Mouse (Mus musculus): ENCODE measurements around the gene Cox14. TPM values are rescaled to one million over a fixed set of nuclear protein-coding genes. Genes with fewer than 3 reads are reported as not detected.

Cox14 gene
- polyA plus RNA-seq, 1 experiment from 2014 or later: 241 TPM

GRCm38 (mm10) chr15:99729056-99729783, 3.8 kb downstream of the Cox14 start:
- Histone ChIP-seq H3K4me1 (ENCODE audit: control insufficient read depth, insufficient read depth, low read length) (peaks cover 10% of the 10 kb centered on the region), H3K9ac (ENCODE audit: low read length) (no peak overlapping the region), H3K4me2 (ENCODE audit: low read depth, low read length) (no peak overlapping the region), H3K27me3 (ENCODE audit: control insufficient read depth, insufficient read depth, low read length) (no peaks in the 10 kb centered on the region), H3K9me3 (replicated peaks; ENCODE audit: control insufficient read depth, low read length) (peaks cover 6% of the 10 kb centered on the region), H3K36me3 (ENCODE audit: control insufficient read depth, insufficient read depth) (peaks cover 28% of the 10 kb centered on the region), H3K27ac (ENCODE audit: low read length) (no peak overlapping the region), H3K4me3 (ENCODE audit: low read length) (no peak overlapping the region)
- ATAC-seq (replicated peaks; ENCODE audit: extremely low read depth, insufficient read depth, low FRiP score): no peak
- WGBS: 98% methylated on average over 3 of the region's 4 CpGs

DNA sequence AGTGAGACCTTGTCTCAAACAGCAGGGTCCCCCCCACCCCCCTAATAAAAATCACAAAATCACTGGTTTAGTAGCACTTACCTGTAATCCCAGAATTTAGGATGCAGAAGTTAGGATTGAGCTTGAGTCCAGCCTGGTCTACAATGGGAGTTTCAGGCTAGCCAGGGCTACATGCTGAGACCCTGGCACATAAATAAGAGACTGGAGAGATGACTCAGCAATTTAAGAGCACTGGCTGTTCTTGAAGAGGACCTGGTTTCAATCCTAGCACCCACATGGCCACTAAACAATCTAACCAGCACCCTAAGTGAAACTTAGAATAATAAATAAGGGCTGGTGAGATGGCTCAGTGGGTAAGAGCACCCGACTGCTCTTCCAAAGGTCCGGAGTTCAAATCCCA, 5.7 kb downstream of the Cox14 start:
- peaks cover 38% of the 10 kb centered on the region for H3K36me3 ChIP-seq (ENCODE audit: control insufficient read depth, insufficient read depth)
- 92% methylated on average over 2 of the region's 2 CpGs for WGBS

DNA sequence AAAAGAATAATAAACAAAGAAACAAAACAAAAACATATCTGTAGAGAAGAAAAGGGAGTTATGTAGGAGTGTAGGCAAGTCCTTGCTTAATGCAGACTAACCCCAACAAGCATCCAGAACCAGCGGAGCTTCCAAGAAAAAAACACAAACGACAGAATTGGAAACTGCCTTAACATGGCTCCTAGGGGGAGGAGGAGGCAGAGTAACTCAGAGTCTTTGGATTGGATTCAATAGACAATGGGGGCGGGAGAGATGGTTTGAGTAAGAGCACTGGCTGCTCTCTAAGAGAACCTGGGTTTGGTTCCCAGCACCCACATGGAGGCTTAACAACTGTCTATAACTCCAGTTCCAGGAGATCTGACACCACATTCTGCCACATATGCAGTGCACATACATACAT, 6.3 kb downstream of the Cox14 start:
- Histone ChIP-seq H3K9ac (ENCODE audit: low read length) (no peak overlapping the region), H3K36me3 (ENCODE audit: control insufficient read depth, insufficient read depth) (peaks cover 39% of the 10 kb centered on the region)
- no peak for ATAC-seq (replicated peaks; ENCODE audit: extremely low read depth, insufficient read depth, low FRiP score)

More for the DNA sequence above, 5.7 kb downstream of the Cox14 start:
- no peak overlapping the region for H3K4me2 ChIP-seq (ENCODE audit: low read depth, low read length)
- H3K4me1 ChIP-seq (ENCODE audit: control insufficient read depth, insufficient read depth, low read length): peaks cover 5% of the 10 kb centered on the region
- H3K9me3 ChIP-seq (replicated peaks; ENCODE audit: control insufficient read depth, low read length): peaks cover 6% of the 10 kb centered on the region
- ATAC-seq (replicated peaks; ENCODE audit: extremely low read depth, insufficient read depth, low FRiP score): no peak
- no peak overlapping the region for H3K9ac ChIP-seq (ENCODE audit: low read length)
- no peak overlapping the region for H3K27ac ChIP-seq (ENCODE audit: low read length)
- no peak overlapping the region for H3K4me3 ChIP-seq (ENCODE audit: low read length)
- H3K27me3 ChIP-seq (ENCODE audit: control insufficient read depth, insufficient read depth, low read length): no peaks in the 10 kb centered on the region

DNA sequence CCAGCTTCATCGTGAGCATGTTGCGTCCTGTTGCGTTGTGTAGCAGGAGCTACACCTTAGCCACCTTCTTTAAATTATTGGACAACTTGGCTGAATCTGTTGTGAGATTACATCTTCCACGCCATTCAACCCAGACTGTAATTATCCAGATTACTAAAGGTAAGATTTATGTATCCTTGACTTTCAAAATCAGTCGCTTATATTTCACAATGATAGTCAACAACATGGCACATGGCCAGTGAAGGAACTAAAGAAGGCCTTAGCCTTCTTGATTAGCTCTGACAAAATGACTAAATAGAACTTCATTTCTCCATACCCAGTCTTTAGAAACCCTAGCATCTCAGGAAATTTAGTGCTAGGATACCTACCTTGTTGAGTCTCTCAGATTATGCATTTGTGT, 7.8 kb downstream of the Cox14 start:
- Histone ChIP-seq H3K4me1 (ENCODE audit: control insufficient read depth, insufficient read depth, low read length) (no peaks in the 10 kb centered on the region), H3K4me3 (ENCODE audit: low read length) (no peak overlapping the region), H3K9me3 (replicated peaks; ENCODE audit: control insufficient read depth, low read length) (peaks cover 6% of the 10 kb centered on the region), H3K9ac (ENCODE audit: low read length) (no peak overlapping the region), H3K27me3 (ENCODE audit: control insufficient read depth, insufficient read depth, low read length) (no peaks in the 10 kb centered on the region), H3K27ac (ENCODE audit: low read length) (no peak overlapping the region), H3K36me3 (ENCODE audit: control insufficient read depth, insufficient read depth) (peaks cover 38% of the 10 kb centered on the region), H3K4me2 (ENCODE audit: low read depth, low read length) (no peak overlapping the region)
- WGBS: 95% methylated on average over 5 of the region's 5 CpGs
- ATAC-seq (replicated peaks; ENCODE audit: extremely low read depth, insufficient read depth, low FRiP score): no peak

More for the DNA sequence above, 6.3 kb downstream of the Cox14 start:
- H3K27me3 ChIP-seq (ENCODE audit: control insufficient read depth, insufficient read depth, low read length): no peaks in the 10 kb centered on the region
- no peak overlapping the region for H3K4me2 ChIP-seq (ENCODE audit: low read depth, low read length)
- 90% methylated on average over 3 of the region's 3 CpGs for WGBS
- no peak overlapping the region for H3K4me3 ChIP-seq (ENCODE audit: low read length)
- H3K27ac ChIP-seq (ENCODE audit: low read length): no peak overlapping the region
- H3K9me3 ChIP-seq (replicated peaks; ENCODE audit: control insufficient read depth, low read length): peaks cover 6% of the 10 kb centered on the region
- peaks cover 1% of the 10 kb centered on the region for H3K4me1 ChIP-seq (ENCODE audit: control insufficient read depth, insufficient read depth, low read length)

DNA sequence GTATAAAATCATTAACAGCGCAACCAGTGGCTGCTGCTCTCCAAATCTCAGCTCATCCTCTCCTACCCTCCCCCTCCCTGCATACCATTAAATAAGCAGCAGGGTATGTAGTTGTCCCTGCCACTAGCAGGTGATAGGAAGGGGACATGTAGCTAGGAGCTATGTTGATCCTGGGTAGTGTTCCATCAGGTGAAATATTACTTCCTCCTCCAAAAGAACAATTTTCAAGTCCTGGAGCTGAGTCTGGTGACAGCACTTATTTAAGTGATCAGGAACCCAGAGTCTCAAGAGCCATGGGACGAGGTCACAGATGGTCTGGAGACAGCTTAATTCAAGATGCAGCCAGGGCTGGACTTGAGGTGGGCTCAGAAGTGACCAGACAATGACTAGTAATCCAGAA, 10.2 kb downstream of the Cox14 start:
- Histone ChIP-seq H3K27ac (ENCODE audit: low read length) (no peak overlapping the region), H3K36me3 (ENCODE audit: control insufficient read depth, insufficient read depth) (peaks cover 33% of the 10 kb centered on the region), H3K27me3 (ENCODE audit: control insufficient read depth, insufficient read depth, low read length) (no peaks in the 10 kb centered on the region), H3K4me3 (ENCODE audit: low read length) (no peak overlapping the region), H3K4me2 (ENCODE audit: low read depth, low read length) (no peak overlapping the region), H3K4me1 (ENCODE audit: control insufficient read depth, insufficient read depth, low read length) (no peaks in the 10 kb centered on the region), H3K9me3 (replicated peaks; ENCODE audit: control insufficient read depth, low read length) (no peaks in the 10 kb centered on the region), H3K9ac (ENCODE audit: low read length) (no peak overlapping the region)
- 94% methylated on average over 2 of the region's 2 CpGs for WGBS
- no peak for ATAC-seq (replicated peaks; ENCODE audit: extremely low read depth, insufficient read depth, low FRiP score)

DNA sequence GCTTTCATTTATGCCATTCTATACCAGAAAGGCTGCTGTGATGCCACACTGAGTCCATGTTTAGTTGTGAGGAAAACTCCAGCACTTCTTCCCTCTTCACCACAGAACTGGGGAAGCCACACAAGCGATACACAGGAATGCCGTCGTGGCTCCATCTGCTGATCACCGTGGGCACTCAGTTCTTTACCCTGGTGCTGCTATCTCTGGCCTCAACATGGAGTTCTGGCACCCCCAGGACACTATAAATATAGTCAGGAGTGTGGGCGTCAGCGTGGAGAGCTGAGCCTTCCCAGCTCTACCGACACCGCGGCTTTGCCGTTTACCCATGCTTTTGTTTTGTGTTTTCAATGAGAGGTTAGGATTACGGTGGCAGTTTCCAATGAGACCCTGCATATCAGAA, 11.3 kb downstream of the Cox14 start:
- Histone ChIP-seq H3K9ac (ENCODE audit: low read length) (no peak overlapping the region), H3K36me3 (ENCODE audit: control insufficient read depth, insufficient read depth) (peaks cover 35% of the 10 kb centered on the region), H3K9me3 (replicated peaks; ENCODE audit: control insufficient read depth, low read length) (no peaks in the 10 kb centered on the region), H3K4me3 (ENCODE audit: low read length) (no peak overlapping the region), H3K27ac (ENCODE audit: low read length) (no peak overlapping the region), H3K4me2 (ENCODE audit: low read depth, low read length) (no peak overlapping the region), H3K4me1 (ENCODE audit: control insufficient read depth, insufficient read depth, low read length) (no peaks in the 10 kb centered on the region), H3K27me3 (ENCODE audit: control insufficient read depth, insufficient read depth, low read length) (no peaks in the 10 kb centered on the region)
- ATAC-seq (replicated peaks; ENCODE audit: extremely low read depth, insufficient read depth, low FRiP score): no peak
- WGBS: 67% methylated on average over 11 of the region's 11 CpGs

GRCm38 (mm10) chr15:99740229-99740628, 14.8 kb downstream of the Cox14 start:
- Histone ChIP-seq H3K27ac (ENCODE audit: low read length) (no peak overlapping the region), H3K4me1 (ENCODE audit: control insufficient read depth, insufficient read depth, low read length) (no peaks in the 10 kb centered on the region), H3K4me2 (ENCODE audit: low read depth, low read length) (no peak overlapping the region), H3K36me3 (ENCODE audit: control insufficient read depth, insufficient read depth) (peaks cover 29% of the 10 kb centered on the region), H3K4me3 (ENCODE audit: low read length) (no peak overlapping the region), H3K9me3 (replicated peaks; ENCODE audit: control insufficient read depth, low read length) (no peaks in the 10 kb centered on the region), H3K9ac (ENCODE audit: low read length) (no peak overlapping the region), H3K27me3 (ENCODE audit: control insufficient read depth, insufficient read depth, low read length) (no peaks in the 10 kb centered on the region)
- no peak for ATAC-seq (replicated peaks; ENCODE audit: extremely low read depth, insufficient read depth, low FRiP score)
- 89% methylated on average over 4 of the region's 4 CpGs for WGBS

DNA sequence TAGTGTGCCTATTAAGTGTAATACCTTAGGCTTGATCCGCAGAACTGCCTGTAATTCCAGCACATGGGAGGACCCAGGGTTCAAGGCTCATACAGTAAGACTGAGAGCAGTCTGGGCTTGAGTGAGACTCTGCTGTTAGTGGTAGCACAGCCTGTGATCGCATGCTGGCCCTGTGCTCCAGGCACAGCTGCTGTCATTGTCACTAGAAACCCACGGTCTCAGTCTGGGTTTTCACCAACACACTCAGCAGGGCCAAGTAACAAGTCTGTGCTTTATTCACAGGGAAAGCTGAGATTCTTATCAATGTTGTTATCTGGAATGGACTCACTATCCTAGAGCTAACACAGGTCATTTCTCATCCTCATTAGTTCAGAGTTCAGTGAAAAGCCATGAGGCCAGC, 28.8 kb downstream of the Cox14 start:
- Histone ChIP-seq H3K4me1 (ENCODE audit: control insufficient read depth, insufficient read depth, low read length) (0 out of 2 replicates have a peak, but pooled peaks cover 2% of the 10 kb centered on the region), H3K4me2 (ENCODE audit: low read depth, low read length) (no peak overlapping the region), H3K9ac (ENCODE audit: low read length) (no peak overlapping the region), H3K9me3 (replicated peaks; ENCODE audit: control insufficient read depth, low read length) (no peaks in the 10 kb centered on the region), H3K27me3 (ENCODE audit: control insufficient read depth, insufficient read depth, low read length) (no peaks in the 10 kb centered on the region), H3K4me3 (ENCODE audit: low read length) (no peak overlapping the region), H3K36me3 (ENCODE audit: control insufficient read depth, insufficient read depth) (no peaks in the 10 kb centered on the region), H3K27ac (ENCODE audit: low read length) (no peak overlapping the region)
- no peak for ATAC-seq (replicated peaks; ENCODE audit: extremely low read depth, insufficient read depth, low FRiP score)
- WGBS: 66% methylated on average over 3 of the region's 3 CpGs

- H3K4me3 ChIP-seq (ENCODE audit: low read length): no peak overlapping the region
- H3K4me1 ChIP-seq (ENCODE audit: control insufficient read depth, insufficient read depth, low read length): 0 out of 2 replicates have a peak, but pooled peaks cover 4% of the 10 kb centered on the region
- no peaks in the 10 kb centered on the region for H3K9me3 ChIP-seq (replicated peaks; ENCODE audit: control insufficient read depth, low read length)
- no peaks in the 10 kb centered on the region; the same call in 1 of the 2 replicates for H3K36me3 ChIP-seq (ENCODE audit: control insufficient read depth, insufficient read depth)
- no peak for ATAC-seq (replicated peaks; ENCODE audit: extremely low read depth, insufficient read depth, low FRiP score)
- H3K27ac ChIP-seq (ENCODE audit: low read length): no peak overlapping the region
- no peaks in the 10 kb centered on the region for H3K27me3 ChIP-seq (ENCODE audit: control insufficient read depth, insufficient read depth, low read length)
- H3K4me2 ChIP-seq (ENCODE audit: low read depth, low read length): no peak overlapping the region
- H3K9ac ChIP-seq (ENCODE audit: low read length): no peak overlapping the region
- WGBS: 74% methylated on average over 4 of the region's 4 CpGs
These were observed 42.0 kb downstream of the Cox14 start for GRCm38 (mm10) chr15:99767467-99767866.

All from heart, embryonic 16.5 days (tissue).